Mouse (Mus musculus) neural tube, embryonic 11.5 days (tissue): ENCODE results near the gene Shld2. TPM values are rescaled to one million over a fixed set of nuclear protein-coding genes. Genes with fewer than 3 reads are reported as not detected.

Experiments used
- ATAC-seq: fragments of 200-750 bp; cut with Nextera tagmentation; 2 replicates; pipeline ENCODE4 v1.8.0; 2017; ENCODE audit warnings: moderate number of reproducible peaks, mild to moderate bottlenecking, moderate TSS enrichment, moderate library complexity; ENCODE audit not compliant: insufficient read depth, low FRiP score, low TSS enrichment
- DNase-seq: peaks from one replicate; pipeline ENCODE4 v3.0.0-alpha.2; 2015; ENCODE audit warnings: low spot score
- H3K27ac ChIP-seq: fragments of 300-500 bp; sonication (generic); 2 replicates; pipeline ENCODE4 v1.5.1; 2014; ENCODE audit warnings: low read depth, mild to moderate bottlenecking, low read length
- H3K27me3 ChIP-seq: fragments of 300-500 bp; sonication (generic); 2 replicates; pipeline ENCODE4 v1.6.1; 2014; ENCODE audit warnings: mild to moderate bottlenecking, low read length, mixed read lengths; ENCODE audit not compliant: control insufficient read depth, insufficient read depth
- H3K36me3 ChIP-seq: fragments of 300-500 bp; sonication (generic); 2 replicates; pipeline ENCODE4 v1.6.1; 2014; ENCODE audit warnings: mild to moderate bottlenecking, low read length, moderate library complexity, mixed read lengths; ENCODE audit not compliant: control insufficient read depth, insufficient read depth
- H3K4me1 ChIP-seq: fragments of 300-500 bp; sonication (generic); 2 replicates; pipeline ENCODE4 v1.6.1; 2014; ENCODE audit warnings: low read length, mixed read lengths; ENCODE audit not compliant: control insufficient read depth, insufficient read depth
- H3K4me2 ChIP-seq: fragments of 300-500 bp; sonication (generic); 2 replicates; pipeline ENCODE4 v1.6.1; 2014; ENCODE audit warnings: low read depth, mild to moderate bottlenecking, moderate library complexity
- H3K4me3 ChIP-seq: fragments of 300-500 bp; sonication (generic); 2 replicates; pipeline ENCODE4 v1.5.1; 2014; ENCODE audit warnings: low read depth, low read length
- H3K9ac ChIP-seq: fragments of 300-500 bp; sonication (generic); 2 replicates; pipeline ENCODE4 v1.6.1; 2014; ENCODE audit warnings: mild to moderate bottlenecking, low read length
- H3K9me3 ChIP-seq: fragments of 300-500 bp; sonication (generic); 2 replicates; pipeline ENCODE4 v1.6.1; 2016; ENCODE audit warnings: low read length; ENCODE audit not compliant: control insufficient read depth
- WGBS: fragments of 180-500 bp; shearing (Covaris S2); extraction: QIAGEN DNeasy Blood & Tissue Kit; methylation state at CpG from one replicate; pipeline ENCODE4 v1.1.7; 2014; 5-methylcytosine and 5-hydroxymethylcytosine counted together
- polyA plus RNA-seq: library from polyadenylated mRNA; unstranded; fragments of >200 nt; fragmentation: Nextera tagmentation; extraction: Ambion mirVana; gene quantifications from 2 replicates; pipeline ENCODE4 v1.2.1, GENCODE M21; 2014

Gene Shld2
- polyA plus RNA-seq, 1 experiment from 2014 or later, result 7.7 TPM

GRCm38 (mm10) chr14:34228830-34229506, 81.3 kb downstream of the Shld2 start:
- H3K9me3 ChIP-seq, result no peaks in the 10 kb centered on the region
- DNase-seq (no peak), ATAC-seq (no peak)
- H3K36me3 ChIP-seq, result no peaks in the 10 kb centered on the region
- H3K4me2 ChIP-seq, result no peak overlapping the region
- H3K27ac ChIP-seq, result no peak overlapping the region
- H3K9ac ChIP-seq, result no peak overlapping the region
- H3K4me1 ChIP-seq, result no peaks in the 10 kb centered on the region
- no peaks in the 10 kb centered on the region for H3K27me3 ChIP-seq
- H3K4me3 ChIP-seq, result no peak overlapping the region
- 90% methylated on average over 10 of the region's 10 CpGs for WGBS

- Histone ChIP-seq H3K27me3 (no peaks in the 10 kb centered on the region), H3K27ac (no peak overlapping the region), H3K4me3 (no peak overlapping the region), H3K4me2 (no peak overlapping the region), H3K9me3 (no peaks in the 10 kb centered on the region), H3K4me1 (no peaks in the 10 kb centered on the region), H3K36me3 (no peaks in the 10 kb centered on the region), H3K9ac (no peak overlapping the region)
- ATAC-seq (no peak), DNase-seq (no peak)
- 82% methylated on average over 12 of the region's 12 CpGs for WGBS
Observed at GRCm38 (mm10) chr14:34227981-34228380, 82.3 kb downstream of the Shld2 start.

DNA sequence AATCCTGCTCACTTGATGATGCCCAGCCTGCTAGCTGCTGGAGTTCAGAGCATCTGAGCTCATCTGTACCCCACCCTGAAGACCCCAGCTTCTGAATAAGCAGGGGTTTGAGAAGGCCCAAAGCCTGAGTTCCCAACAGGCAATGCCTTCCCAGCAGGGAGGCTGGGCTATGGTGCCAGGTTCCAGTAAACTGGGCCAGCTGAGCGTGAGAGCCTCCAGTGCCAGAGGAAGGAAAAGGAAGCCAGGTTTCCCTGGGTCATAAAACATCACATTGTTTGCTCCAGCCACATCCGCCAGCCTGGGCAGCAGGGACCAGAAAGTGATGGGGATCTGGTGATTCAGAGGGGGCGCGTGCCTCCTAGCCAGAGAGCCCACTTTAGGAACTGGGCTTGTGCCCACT, 83.7 kb downstream of the Shld2 start:
- no peak overlapping the region for H3K4me3 ChIP-seq
- no peak for DNase-seq
- no peak for ATAC-seq
- no peak overlapping the region for H3K9ac ChIP-seq
- H3K4me2 ChIP-seq, result no peak overlapping the region
- no peaks in the 10 kb centered on the region for H3K36me3 ChIP-seq
- no peaks in the 10 kb centered on the region for H3K9me3 ChIP-seq
- no peak overlapping the region for H3K27ac ChIP-seq
- no peaks in the 10 kb centered on the region for H3K27me3 ChIP-seq
- H3K4me1 ChIP-seq, result no peaks in the 10 kb centered on the region
- WGBS, result 72% methylated on average over 4 of the region's 4 CpGs

DNA sequence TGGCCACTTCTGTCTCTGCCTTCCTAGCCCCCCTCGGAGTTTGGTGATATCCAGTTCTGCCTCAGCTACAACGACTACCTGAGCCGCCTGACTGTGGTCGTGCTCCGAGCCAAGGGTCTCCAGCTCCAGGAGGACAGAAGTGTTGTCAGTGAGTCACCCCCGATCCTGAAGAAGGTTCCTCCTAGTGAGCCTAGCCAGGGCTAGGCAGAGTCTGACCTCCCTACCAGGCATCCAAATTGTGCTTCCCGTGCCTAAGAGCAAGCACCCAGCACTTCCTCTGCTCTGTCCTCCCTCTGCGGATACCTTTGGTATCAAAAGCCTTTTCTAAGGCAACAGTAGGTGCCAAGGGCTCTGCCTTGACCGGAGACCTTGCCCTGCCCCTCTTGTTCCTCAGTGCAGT, 84.3 kb downstream of the Shld2 start:
- Histone ChIP-seq H3K4me2 (no peak overlapping the region), H3K27me3 (no peaks in the 10 kb centered on the region), H3K36me3 (no peaks in the 10 kb centered on the region), H3K4me3 (no peak overlapping the region), H3K27ac (no peak overlapping the region), H3K9me3 (no peaks in the 10 kb centered on the region), H3K4me1 (no peaks in the 10 kb centered on the region), H3K9ac (no peak overlapping the region)
- DNase-seq (no peak), ATAC-seq (no peak)
- 89% methylated on average over 9 of the region's 9 CpGs for WGBS

- DNase-seq (no peak), ATAC-seq (no peak)
- Histone ChIP-seq H3K4me2 (no peak overlapping the region), H3K4me3 (no peak overlapping the region), H3K27me3 (peaks cover 16% of the 10 kb centered on the region), H3K27ac (no peak overlapping the region), H3K9ac (no peak overlapping the region), H3K36me3 (no peaks in the 10 kb centered on the region), H3K9me3 (no peaks in the 10 kb centered on the region), H3K4me1 (no peaks in the 10 kb centered on the region)
- WGBS, result 68% methylated on average over 5 of the region's 5 CpGs
Observed at GRCm38 (mm10) chr14:34223362-34223898, 86.9 kb downstream of the Shld2 start.

- Histone ChIP-seq H3K36me3 (no peaks in the 10 kb centered on the region), H3K9ac (no peak overlapping the region), H3K4me1 (no peaks in the 10 kb centered on the region), H3K27ac (no peak overlapping the region), H3K4me3 (no peak overlapping the region), H3K4me2 (no peak overlapping the region), H3K9me3 (no peaks in the 10 kb centered on the region), H3K27me3 (peaks cover 16% of the 10 kb centered on the region)
- DNase-seq, result no peak
- WGBS, result 69% methylated on average over 5 of the region's 5 CpGs
- ATAC-seq, result no peak
Observed at GRCm38 (mm10) chr14:34221416-34222077, 88.7 kb downstream of the Shld2 start.

DNA sequence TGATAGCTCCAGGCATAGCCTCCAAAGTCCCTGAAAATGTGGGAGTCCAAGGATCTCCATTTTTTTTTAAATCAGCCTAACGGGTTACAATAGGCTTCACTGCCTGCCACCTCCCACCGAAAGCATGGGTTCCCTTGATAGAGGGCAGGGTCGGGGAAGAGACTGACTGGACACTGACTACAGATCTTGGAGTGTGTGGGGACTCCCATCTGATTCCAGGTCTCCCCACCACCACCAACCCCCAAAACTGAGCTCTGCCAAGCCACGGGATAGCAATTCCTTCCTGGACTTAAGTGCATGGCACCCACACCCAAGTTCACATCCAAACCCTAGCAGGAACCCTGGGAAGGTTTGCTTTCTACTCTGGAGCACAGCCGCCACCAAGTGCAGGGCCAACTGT, 89.9 kb downstream of the Shld2 start:
- H3K27me3 ChIP-seq, result peaks cover 16% of the 10 kb centered on the region
- ATAC-seq (no peak), DNase-seq (no peak)
- H3K27ac ChIP-seq, result no peak overlapping the region
- no peaks in the 10 kb centered on the region for H3K9me3 ChIP-seq
- H3K4me3 ChIP-seq, result no peak overlapping the region
- H3K9ac ChIP-seq, result no peak overlapping the region
- no peak overlapping the region for H3K4me2 ChIP-seq
- no peaks in the 10 kb centered on the region for H3K36me3 ChIP-seq
- no peaks in the 10 kb centered on the region for H3K4me1 ChIP-seq
- WGBS, result 69% methylated on average over 5 of the region's 5 CpGs

DNA sequence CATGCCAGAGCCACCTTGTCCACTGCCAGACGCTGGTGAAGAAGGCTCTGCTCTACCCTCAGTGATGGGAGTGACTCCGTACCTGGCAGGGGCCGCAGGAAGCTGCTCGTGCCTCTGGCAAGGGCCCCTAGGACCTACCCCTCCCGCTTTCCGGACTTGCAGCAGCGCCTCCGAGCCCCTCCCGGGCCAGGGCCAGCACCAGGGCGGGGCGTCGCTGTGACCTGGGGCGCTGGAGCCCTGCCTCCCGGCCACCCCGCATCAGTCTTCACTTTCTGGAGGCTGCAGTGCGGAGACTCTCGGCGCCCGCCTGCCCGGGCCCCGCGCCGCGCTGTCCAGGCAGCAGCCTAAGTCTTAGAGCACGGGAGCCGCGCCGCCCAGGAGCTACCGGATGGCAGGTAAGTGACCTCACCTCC, 90.5 kb downstream of the Shld2 start:
- Histone ChIP-seq H3K9ac (peak overlapping the region; percentile 32), H3K9me3 (no peaks in the 10 kb centered on the region), H3K4me2 (peak overlapping the region; percentile 41), H3K27ac (no peak overlapping the region), H3K27me3 (peaks cover 16% of the 10 kb centered on the region), H3K36me3 (no peaks in the 10 kb centered on the region), H3K4me1 (no peaks in the 10 kb centered on the region), H3K4me3 (no peak overlapping the region)
- 2% methylated on average over 29 of the region's 29 CpGs for WGBS
- no peak for DNase-seq
- no peak; the same call in 1 of the 2 replicates for ATAC-seq

DNA sequence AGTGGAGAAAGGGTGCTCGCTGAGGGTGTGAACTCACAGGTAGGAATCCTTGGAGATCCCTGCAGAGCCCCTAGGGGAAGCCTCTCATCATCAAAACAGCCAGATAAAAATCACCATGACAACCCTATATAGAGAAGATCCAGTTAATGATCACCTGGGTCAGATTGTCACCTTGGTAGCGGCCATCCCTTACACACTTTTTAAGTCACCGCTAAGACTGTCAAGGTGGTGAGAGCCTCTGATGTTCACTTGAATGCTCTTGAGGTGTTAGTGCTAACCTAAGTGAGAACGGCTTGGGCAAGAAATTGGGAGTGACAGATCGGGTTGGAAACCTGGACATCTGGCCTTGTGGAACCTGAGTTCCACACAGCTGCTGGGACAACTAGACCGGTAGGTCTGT, 91.0 kb downstream of the Shld2 start, which contains the start of gene Syt15:
Syt15 (plus strand) TSS at position 301 of the 400 bp plus-strand sequence.
- Histone ChIP-seq H3K36me3 (no peaks in the 10 kb centered on the region), H3K4me2 (peak within 1 kb of the TSS; percentile 41), H3K9ac (peak within 1 kb of the TSS; percentile 32), H3K4me3 (no peak within 1 kb of the TSS), H3K4me1 (no peaks in the 10 kb centered on the region), H3K9me3 (no peaks in the 10 kb centered on the region), H3K27ac (no peak within 1 kb of the TSS), H3K27me3 (peaks cover 16% of the 10 kb centered on the region)
- 71% methylated on average over 6 of the region's 6 CpGs for WGBS
- DNase-seq (no peak), ATAC-seq (no peak)
